Mouse (Mus musculus): ENCODE measurements around the gene Klhl31. TPM values are rescaled to one million over a fixed set of nuclear protein-coding genes. Genes with fewer than 3 reads are reported as not detected.

Gene Klhl31
- polyA plus RNA-seq, 1 experiment from 2014 or later = 0.08 TPM

Other genes starting within 250 kb of the Klhl31 start
- gene Lrrc1, start 91.6 kb upstream of the Klhl31 start, polyA plus RNA-seq (2015; fragmentation: Nextera tagmentation; extraction: Ambion mirVana) = 8.4 and 9.4 TPM in 2 replicates
- 17.1 and 18.7 TPM in 2 replicates for gene Gclc, start 118.0 kb downstream of the Klhl31 start, polyA plus RNA-seq (2015; fragmentation: Nextera tagmentation; extraction: Ambion mirVana)